Mouse (Mus musculus) heart, embryonic 16.5 days (tissue): Measurements from ENCODE around the gene Ano1. TPM values are rescaled to one million over a fixed set of nuclear protein-coding genes. Genes with fewer than 3 reads are reported as not detected.

Experiments used
- ATAC-seq: fragments of 200-750 bp; cut with Nextera tagmentation; replicated peaks from 2 replicates; pipeline ENCODE4 v1.8.0; 2017; ENCODE audit warnings: moderate number of reproducible peaks; ENCODE audit not compliant: insufficient read depth, low FRiP score; ENCODE audit errors: extremely low read depth
- H3K27ac ChIP-seq: fragments of 300-500 bp; sonication (generic); 2 replicates; pipeline ENCODE4 v1.5.1; 2014; ENCODE audit warnings: mild to moderate bottlenecking, low read length, control low read depth, moderate library complexity
- H3K27me3 ChIP-seq: fragments of 300-500 bp; sonication (generic); 2 replicates; pipeline ENCODE4 v1.6.1; 2014; ENCODE audit warnings: low read length, mixed read lengths; ENCODE audit not compliant: control insufficient read depth, insufficient read depth
- H3K36me3 ChIP-seq: fragments of 300-500 bp; sonication (generic); 2 replicates; pipeline ENCODE4 v1.6.1; 2014; ENCODE audit not compliant: control insufficient read depth, insufficient read depth
- H3K4me1 ChIP-seq: fragments of 300-500 bp; sonication (generic); 2 replicates; pipeline ENCODE4 v1.6.1; 2014; ENCODE audit warnings: low read length, mixed read lengths; ENCODE audit not compliant: control insufficient read depth, insufficient read depth
- H3K4me2 ChIP-seq: fragments of 300-500 bp; sonication (generic); 2 replicates; pipeline ENCODE4 v1.6.1; 2014; ENCODE audit warnings: low read depth, mild to moderate bottlenecking, control low read depth, low read length
- H3K4me3 ChIP-seq: fragments of 300-500 bp; sonication (generic); 2 replicates; pipeline ENCODE4 v1.5.1; 2014; ENCODE audit warnings: mild to moderate bottlenecking, control low read depth, low read length
- H3K9ac ChIP-seq: fragments of 300-500 bp; sonication (generic); 2 replicates; pipeline ENCODE4 v1.6.1; 2014; ENCODE audit warnings: low read length, control low read depth
- H3K9me3 ChIP-seq: fragments of 300-500 bp; sonication (generic); replicated peaks from 2 replicates; pipeline ENCODE4 v1.6.1; 2016; ENCODE audit warnings: low read length; ENCODE audit not compliant: control insufficient read depth
- WGBS: fragments of 180-500 bp; shearing (Covaris S2); extraction: QIAGEN DNeasy Blood & Tissue Kit; methylation state at CpG from one replicate; pipeline ENCODE4 v1.1.7; 2014; 5-methylcytosine and 5-hydroxymethylcytosine counted together
- polyA plus RNA-seq: library from polyadenylated mRNA; unstranded; fragments of >200 nt; fragmentation: Nextera tagmentation; extraction: Ambion mirVana; gene quantifications from 2 replicates; pipeline ENCODE4 v1.2.1, GENCODE M21; 2015

The Ano1 gene
- polyA plus RNA-seq, 1 experiment from 2014 or later = 7.3 TPM

DNA sequence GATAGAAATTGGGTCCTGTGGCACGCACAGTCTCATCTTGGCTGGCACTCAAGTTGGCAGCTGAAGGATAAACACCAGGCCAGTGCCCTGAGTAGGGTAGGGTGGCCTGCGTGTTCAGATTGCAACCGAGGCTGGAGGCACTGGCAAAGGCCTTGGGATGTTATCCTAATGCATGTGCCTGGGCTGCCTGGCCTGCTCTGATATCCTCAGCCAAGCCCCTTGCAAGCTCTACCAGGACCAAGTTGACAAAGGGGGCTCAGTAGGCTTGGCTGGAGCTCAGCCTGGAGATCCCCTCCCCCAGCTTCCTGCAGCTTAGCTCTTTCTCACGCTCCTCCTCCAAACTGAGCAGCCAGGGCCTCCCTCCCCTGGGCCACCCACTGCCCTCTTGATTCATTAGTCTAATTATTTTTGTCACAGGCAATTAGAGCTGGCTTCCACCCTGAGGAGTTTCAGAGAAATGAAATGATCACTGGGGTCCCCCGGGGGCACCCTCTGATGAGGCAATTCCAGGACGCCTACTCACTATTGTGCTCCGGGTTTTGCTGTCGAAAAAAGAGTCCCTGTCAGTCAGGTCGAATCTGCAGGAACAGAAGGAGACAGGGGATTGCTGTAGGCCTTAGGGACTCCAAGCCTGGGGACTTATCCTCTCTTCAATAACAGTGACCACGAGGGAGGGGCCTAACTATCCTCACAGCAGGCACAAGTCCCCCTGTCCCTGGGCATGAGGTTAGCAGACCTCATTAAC lies 97.9 kb downstream of the Ano1 start:
- no peaks in the 10 kb centered on the region for H3K9me3 ChIP-seq
- no peak overlapping the region for H3K4me2 ChIP-seq
- H3K4me3 ChIP-seq = no peak overlapping the region
- WGBS = 27% methylated on average over 10 of the region's 10 CpGs
- 0 out of 2 replicates have a peak overlapping the region, but pooled peaks have one; percentile 3 for H3K9ac ChIP-seq
- peaks cover 5% of the 10 kb centered on the region; the same call in 1 of the 2 replicates for H3K4me1 ChIP-seq
- ATAC-seq = peak; percentile 61; the same call in 1 of the 2 replicates
- no peaks in the 10 kb centered on the region for H3K36me3 ChIP-seq
- no peak overlapping the region for H3K27ac ChIP-seq
- H3K27me3 ChIP-seq = peaks cover 3% of the 10 kb centered on the region; the same call in 1 of the 2 replicates

DNA sequence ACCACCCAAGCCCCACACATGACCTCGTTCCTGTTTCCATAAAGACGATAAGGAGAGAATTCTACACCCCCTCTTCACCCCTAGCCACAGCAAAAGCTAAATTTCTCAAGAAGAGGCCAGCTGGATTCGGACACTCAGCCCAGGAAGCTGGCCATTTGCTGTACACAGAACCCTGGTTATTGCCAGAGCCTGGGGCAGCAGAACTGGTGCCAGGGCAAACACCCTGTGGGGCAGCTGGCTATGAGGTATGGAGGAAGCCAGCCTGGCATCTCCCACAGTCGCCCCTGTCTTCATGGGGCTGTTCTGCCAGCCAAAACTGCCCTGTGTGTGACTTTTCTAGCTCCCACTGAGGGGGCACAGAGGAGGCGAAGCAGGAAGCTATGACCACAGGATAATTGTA lies 104.2 kb downstream of the Ano1 start:
- no peak overlapping the region for H3K9ac ChIP-seq

DNA sequence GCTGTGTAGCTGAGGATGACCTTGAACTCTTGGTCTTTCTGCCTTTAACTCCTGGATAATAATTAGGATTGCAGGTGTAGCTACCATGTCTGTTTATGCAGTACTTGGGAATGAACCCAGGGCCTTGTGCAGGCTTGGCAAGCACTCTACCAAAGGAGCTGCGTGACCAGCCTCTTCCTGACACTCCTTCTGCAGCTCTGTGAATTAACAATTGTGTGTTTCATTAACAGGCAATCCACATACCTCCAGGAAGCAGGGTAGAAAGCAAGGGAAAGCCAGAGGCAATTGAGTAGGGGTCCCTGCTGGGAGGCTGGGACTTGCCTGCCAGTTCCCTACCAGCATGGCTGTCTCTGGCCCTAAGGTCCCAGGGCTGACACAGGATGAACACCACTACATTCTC lies 111.0 kb downstream of the Ano1 start:
- Histone ChIP-seq H3K36me3 (no peaks in the 10 kb centered on the region), H3K9ac (no peak overlapping the region), H3K27ac (no peak overlapping the region), H3K27me3 (no peaks in the 10 kb centered on the region), H3K4me2 (no peak overlapping the region), H3K4me3 (no peak overlapping the region), H3K4me1 (no peaks in the 10 kb centered on the region), H3K9me3 (no peaks in the 10 kb centered on the region)
- whole genome bisulfite sequencing = 70% methylated on average over 1 of the region's 1 CpGs
- no peak for ATAC-seq

More for the DNA sequence above, 104.2 kb downstream of the Ano1 start:
- H3K4me1 ChIP-seq = no peaks in the 10 kb centered on the region; the same call in 1 of the 2 replicates
- no peak overlapping the region for H3K27ac ChIP-seq
- ATAC-seq = no peak
- H3K4me3 ChIP-seq = no peak overlapping the region
- H3K4me2 ChIP-seq = no peak overlapping the region
- no peaks in the 10 kb centered on the region for H3K9me3 ChIP-seq
- H3K36me3 ChIP-seq = no peaks in the 10 kb centered on the region
- WGBS = 53% methylated on average over 5 of the region's 5 CpGs
- H3K27me3 ChIP-seq = peaks cover 3% of the 10 kb centered on the region; the same call in 1 of the 2 replicates

DNA sequence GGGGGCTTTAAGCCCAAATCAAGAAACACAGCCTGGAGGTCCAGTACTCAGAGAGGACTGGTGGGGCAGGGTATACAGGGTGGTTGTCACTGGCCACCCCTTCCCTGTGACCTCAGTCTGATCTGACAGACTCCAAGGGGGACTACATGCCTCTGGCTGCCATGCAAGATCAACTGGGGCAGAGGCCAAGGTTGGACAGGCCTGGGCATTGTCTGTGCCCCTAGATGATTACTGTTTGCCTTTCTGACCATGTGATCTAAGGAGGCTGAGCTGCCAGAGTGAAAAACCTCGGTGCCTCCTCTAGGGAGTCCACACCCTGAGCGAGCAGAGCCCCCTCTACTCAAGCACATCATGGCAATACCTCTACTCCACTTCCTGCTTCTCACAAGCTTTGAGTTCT lies 115.8 kb downstream of the Ano1 start:
- Histone ChIP-seq H3K36me3 (no peaks in the 10 kb centered on the region), H3K4me1 (peaks cover 5% of the 10 kb centered on the region; the same call in 1 of the 2 replicates), H3K4me3 (no peak overlapping the region), H3K27ac (no peak overlapping the region), H3K9me3 (no peaks in the 10 kb centered on the region), H3K9ac (no peak overlapping the region), H3K4me2 (no peak overlapping the region), H3K27me3 (no peaks in the 10 kb centered on the region)
- no peak for ATAC-seq
- WGBS = 46% methylated on average over 2 of the region's 2 CpGs

DNA sequence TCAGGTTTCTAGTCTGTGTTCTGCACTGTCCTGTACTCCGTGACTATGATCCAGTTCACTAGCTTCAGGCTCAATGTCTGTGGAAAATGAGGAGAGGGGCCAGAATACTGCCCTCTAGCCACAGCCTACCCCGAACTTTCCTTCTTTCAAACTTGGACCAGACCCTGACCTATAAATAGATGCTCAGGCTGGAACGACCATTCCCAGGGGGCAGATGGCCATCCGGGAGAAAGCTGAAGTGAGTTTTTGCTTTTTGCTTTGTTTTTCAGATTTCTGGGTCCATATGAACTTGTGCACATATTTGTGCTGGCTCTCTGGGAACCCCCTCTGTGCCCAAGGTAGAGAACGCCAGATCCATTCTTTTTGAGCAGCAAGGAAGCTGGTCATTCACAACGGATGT lies 116.9 kb downstream of the Ano1 start:
- no peaks in the 10 kb centered on the region for H3K27me3 ChIP-seq
- H3K4me1 ChIP-seq = peaks cover 5% of the 10 kb centered on the region; the same call in 1 of the 2 replicates
- no peaks in the 10 kb centered on the region for H3K9me3 ChIP-seq
- no peak overlapping the region for H3K9ac ChIP-seq
- no peak overlapping the region for H3K27ac ChIP-seq
- 60% methylated on average over 6 of the region's 6 CpGs for WGBS
- no peaks in the 10 kb centered on the region for H3K36me3 ChIP-seq
- no peak overlapping the region for H3K4me2 ChIP-seq
- no peak for ATAC-seq
- H3K4me3 ChIP-seq = no peak overlapping the region

DNA sequence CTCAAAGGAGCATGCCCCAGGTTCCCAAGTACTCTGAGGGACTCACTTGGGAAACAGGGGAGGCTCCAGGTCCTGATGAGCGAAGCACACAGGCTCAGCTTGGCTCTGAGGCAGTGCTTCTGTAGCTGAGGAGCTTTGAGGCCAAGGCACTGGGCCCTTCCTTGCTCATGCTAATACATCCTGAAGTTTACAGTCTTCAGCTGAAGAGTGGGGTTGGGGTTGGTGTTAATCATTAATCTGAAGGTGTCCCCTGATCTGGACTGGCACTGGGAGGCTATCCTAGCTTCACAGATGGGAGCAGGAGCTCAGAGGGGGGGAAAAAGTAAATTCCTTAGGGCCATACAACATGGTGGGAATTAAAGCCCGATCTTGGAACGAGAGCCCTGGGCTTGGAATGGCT lies 117.3 kb downstream of the Ano1 start:
- no peaks in the 10 kb centered on the region for H3K9me3 ChIP-seq
- H3K4me2 ChIP-seq = no peak overlapping the region
- H3K27me3 ChIP-seq = no peaks in the 10 kb centered on the region
- H3K27ac ChIP-seq = no peak overlapping the region
- H3K4me3 ChIP-seq = no peak overlapping the region
- peaks cover 5% of the 10 kb centered on the region; the same call in 1 of the 2 replicates for H3K4me1 ChIP-seq
- ATAC-seq = no peak
- no peak overlapping the region for H3K9ac ChIP-seq
- WGBS = 88% methylated on average over 3 of the region's 3 CpGs
- H3K36me3 ChIP-seq = no peaks in the 10 kb centered on the region

DNA sequence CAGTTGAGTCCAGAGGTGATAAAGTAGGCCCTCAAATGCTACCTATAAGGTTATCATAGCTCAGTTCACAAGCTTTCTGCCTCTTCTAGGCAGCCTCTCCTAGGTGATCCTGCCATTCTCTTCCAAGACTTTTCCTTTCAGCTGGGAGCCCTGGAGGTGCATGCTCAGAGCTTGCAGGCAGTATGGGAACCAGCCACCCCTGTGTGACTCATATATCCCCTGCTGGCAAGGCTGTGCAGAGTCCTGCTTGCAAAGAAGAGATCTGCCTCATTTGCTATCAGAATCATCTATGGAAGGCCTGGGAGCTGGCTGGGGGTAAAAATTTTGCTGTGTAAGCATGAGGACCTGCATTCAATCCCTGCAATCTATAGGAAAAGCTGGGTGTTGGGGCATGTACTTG lies 119.5 kb downstream of the Ano1 start:
- ATAC-seq = no peak
- Histone ChIP-seq H3K36me3 (no peaks in the 10 kb centered on the region), H3K4me2 (no peak overlapping the region), H3K4me1 (peaks cover 5% of the 10 kb centered on the region; the same call in 1 of the 2 replicates), H3K9ac (no peak overlapping the region), H3K4me3 (no peak overlapping the region), H3K27ac (no peak overlapping the region), H3K27me3 (no peaks in the 10 kb centered on the region), H3K9me3 (no peaks in the 10 kb centered on the region)

DNA sequence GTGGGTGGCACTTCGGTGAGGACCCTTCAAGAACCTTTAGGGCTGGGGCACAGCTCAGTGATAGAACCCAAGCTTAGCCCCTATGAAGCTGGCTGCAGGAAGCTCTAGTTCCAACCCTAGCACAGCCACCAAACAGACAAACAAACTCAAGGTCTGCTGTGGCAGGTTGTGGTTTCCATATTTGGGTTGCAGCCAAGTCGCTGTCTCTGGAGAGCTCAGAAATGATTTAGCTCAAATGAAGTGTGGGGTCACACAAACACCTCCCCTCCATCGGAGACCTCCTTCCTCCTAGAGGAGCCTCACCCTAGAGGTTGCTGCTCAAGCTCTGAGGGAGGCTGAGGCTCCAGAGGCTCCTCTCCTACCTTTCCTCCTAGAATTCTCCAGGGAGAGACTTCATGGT lies 121.2 kb downstream of the Ano1 start:
- no peak overlapping the region for H3K4me3 ChIP-seq
- no peaks in the 10 kb centered on the region for H3K27me3 ChIP-seq
- no peak for ATAC-seq
- H3K27ac ChIP-seq = no peak overlapping the region
- H3K9ac ChIP-seq = no peak overlapping the region
- 61% methylated on average over 3 of the region's 3 CpGs for WGBS
- H3K4me1 ChIP-seq = peaks cover 5% of the 10 kb centered on the region; the same call in 1 of the 2 replicates
- H3K4me2 ChIP-seq = no peak overlapping the region
- H3K9me3 ChIP-seq = no peaks in the 10 kb centered on the region
- no peaks in the 10 kb centered on the region for H3K36me3 ChIP-seq

DNA sequence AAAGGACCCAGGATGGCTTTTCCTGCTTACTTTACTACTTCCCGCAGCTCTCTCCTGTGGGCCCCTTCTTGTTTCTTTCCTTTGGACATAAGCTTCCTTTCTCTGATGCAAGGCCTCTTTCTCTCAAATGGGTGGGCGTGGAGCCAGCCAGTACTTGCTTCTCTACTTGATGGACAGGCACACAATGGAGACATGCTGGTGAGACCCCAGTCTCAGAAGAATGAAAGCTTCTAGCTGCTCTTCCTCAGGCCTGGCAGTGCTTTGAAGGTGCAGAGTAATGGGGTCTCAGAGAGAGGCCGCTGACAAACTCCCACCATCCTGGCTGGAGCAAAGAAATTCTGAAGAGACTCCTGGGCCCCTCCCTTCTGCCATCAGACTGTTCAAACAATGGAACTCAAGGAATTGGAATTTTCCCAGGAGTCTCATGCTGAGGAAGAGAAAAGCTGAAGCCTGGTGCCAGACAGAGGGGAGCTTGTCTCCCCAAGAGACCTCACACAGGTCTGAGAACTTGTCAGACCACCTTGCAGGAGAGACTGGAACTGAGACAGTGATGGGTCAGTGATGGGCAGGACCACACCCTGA lies 123.3 kb downstream of the Ano1 start:
- 48% methylated on average over 3 of the region's 3 CpGs for WGBS
- H3K27me3 ChIP-seq = no peaks in the 10 kb centered on the region
- H3K4me2 ChIP-seq = no peak overlapping the region
- no peak overlapping the region for H3K4me3 ChIP-seq
- ATAC-seq = no peak
- no peaks in the 10 kb centered on the region for H3K4me1 ChIP-seq
- H3K36me3 ChIP-seq = no peaks in the 10 kb centered on the region
- no peak overlapping the region for H3K27ac ChIP-seq
- H3K9ac ChIP-seq = no peak overlapping the region
- no peaks in the 10 kb centered on the region for H3K9me3 ChIP-seq
